Mouse (Mus musculus) embryonic facial prominence, embryonic 12.5 days (tissue): Measurements from ENCODE around the gene Hist1h2bn. TPM values are rescaled to one million over a fixed set of nuclear protein-coding genes. Genes with fewer than 3 reads are reported as not detected.
A peak's percentile ranks its signal among the peaks of the same experiment; 100 is the strongest.
"Not testable (repeated sequence)": the region's sequence is repeated elsewhere in the genome, so short reads cannot be mapped to it uniquely, and the experiment has no call there.

Experiments used
- ATAC-seq: fragments of 200-750 bp; cut with Nextera tagmentation; 2 replicates; pipeline ENCODE4 v1.8.0; 2017; ENCODE audit not compliant: insufficient number of reproducible peaks, insufficient read depth, low FRiP score, low TSS enrichment
- H3K27ac ChIP-seq: fragments of 300-500 bp; sonication (generic); 2 replicates; pipeline ENCODE4 v1.5.1; 2016; ENCODE audit warnings: mild to moderate bottlenecking
- H3K27me3 ChIP-seq: fragments of 300-500 bp; sonication (generic); 2 replicates; pipeline ENCODE4 v1.6.1; 2016; ENCODE audit warnings: mild to moderate bottlenecking, moderate library complexity
- H3K36me3 ChIP-seq: fragments of 300-500 bp; sonication (generic); 2 replicates; pipeline ENCODE4 v1.6.1; 2016; ENCODE audit warnings: mild to moderate bottlenecking
- H3K4me1 ChIP-seq: fragments of 300-500 bp; sonication (generic); 2 replicates; pipeline ENCODE4 v1.6.1; 2016
- H3K4me2 ChIP-seq: fragments of 300-500 bp; sonication (generic); replicated peaks from 2 replicates; pipeline ENCODE4 v1.6.1; 2016; ENCODE audit warnings: mild to moderate bottlenecking, moderate library complexity
- H3K4me3 ChIP-seq: fragments of 300-500 bp; sonication (generic); 2 replicates; pipeline ENCODE4 v1.5.1; 2016; ENCODE audit warnings: mild to moderate bottlenecking
- H3K9ac ChIP-seq: fragments of 300-500 bp; sonication (generic); 2 replicates; pipeline ENCODE4 v1.6.1; 2016; ENCODE audit warnings: mild to moderate bottlenecking, moderate library complexity
- H3K9me3 ChIP-seq: fragments of 300-500 bp; sonication (generic); 2 replicates; pipeline ENCODE4 v1.6.1; 2016; ENCODE audit warnings: mild to moderate bottlenecking, moderate library complexity
- WGBS: fragments of 180-500 bp; shearing (Covaris S2); methylation state at CpG from one replicate; pipeline ENCODE4 v1.1.7; 2016; 5-methylcytosine and 5-hydroxymethylcytosine counted together
- polyA plus RNA-seq: library from polyadenylated mRNA; unstranded; fragments of >200 nt; fragmentation: Nextera tagmentation; extraction: Ambion mirVana; gene quantifications from 2 replicates; pipeline ENCODE4 v1.2.1, GENCODE M21; 2016

Gene Hist1h2bn
- polyA plus RNA-seq, 1 experiment from 2014 or later, result 4.3 TPM

GRCm38 (mm10) chr13:21734010-21734905 is 19.7 kb upstream of the Hist1h2bn start:
- Histone ChIP-seq H3K4me2 (peak overlapping the region; percentile 63), H3K9me3 (no peaks in the 10 kb centered on the region), H3K27ac (peak overlapping the region; percentile 98), H3K27me3 (no peaks in the 10 kb centered on the region), H3K9ac (peak overlapping the region; percentile 59), H3K4me1 (peaks cover 12% of the 10 kb centered on the region), H3K4me3 (peak overlapping the region; percentile 55), H3K36me3 (no peaks in the 10 kb centered on the region)
- peak; percentile 79 for ATAC-seq
- under 1% methylated on average over 21 of the region's 21 CpGs for WGBS

- not testable (repeated sequence) for H3K27me3 ChIP-seq, H3K36me3 ChIP-seq, H3K9me3 ChIP-seq
- H3K27ac ChIP-seq, result peak within 1 kb of the TSS; percentile 98
- WGBS, result under 1% methylated on average over 44 of the region's 56 CpGs
- H3K4me2 ChIP-seq, result peak within 1 kb of the TSS; percentile 63
- peak; percentile 90 for ATAC-seq
- peaks cover 12% of the 10 kb centered on the region for H3K4me1 ChIP-seq
- H3K9ac ChIP-seq, result peak within 1 kb of the TSS; percentile 62
- peak within 1 kb of the TSS; percentile 55 for H3K4me3 ChIP-seq
Observed at GRCm38 (mm10) chr13:21734906-21735767, 18.8 kb upstream of the Hist1h2bn start, which contains the start of gene Hist1h4j. Gene Hist1h4j (plus strand): TSS chr13:21735064.

- Histone ChIP-seq H3K4me2 (no peak overlapping the region), H3K36me3 (no peaks in the 10 kb centered on the region), H3K4me1 (peaks cover 6% of the 10 kb centered on the region; the same call in 1 of the 2 replicates), H3K4me3 (no peak overlapping the region), H3K27ac (no peak overlapping the region), H3K9ac (no peak overlapping the region), H3K27me3 (no peaks in the 10 kb centered on the region), H3K9me3 (no peaks in the 10 kb centered on the region)
- WGBS, result 84% methylated on average over 1 of the region's 1 CpGs
- no peak for ATAC-seq
Observed at GRCm38 (mm10) chr13:21745006-21745405, 8.9 kb upstream of the Hist1h2bn start.

GRCm38 (mm10) chr13:21749387-21750158 is 4.3 kb upstream of the Hist1h2bn start:
- Histone ChIP-seq H3K27ac (peak overlapping the region; percentile 97), H3K9me3 (no peaks in the 10 kb centered on the region), H3K4me2 (peak overlapping the region; percentile 83), H3K4me1 (peaks cover 20% of the 10 kb centered on the region), H3K4me3 (peak overlapping the region; percentile 65), H3K36me3 (no peaks in the 10 kb centered on the region), H3K27me3 (no peaks in the 10 kb centered on the region), H3K9ac (peak overlapping the region; percentile 77)
- WGBS, result 4% methylated on average over 5 of the region's 5 CpGs
- no peak for ATAC-seq

- under 1% methylated on average over 48 of the region's 56 CpGs for WGBS
- H3K36me3 ChIP-seq, H3K27me3 ChIP-seq, H3K9me3 ChIP-seq: not testable (repeated sequence)
- Histone ChIP-seq H3K4me3 (peak within 1 kb of the TSS; percentile 65), H3K9ac (peak within 1 kb of the TSS; percentile 77), H3K27ac (peak within 1 kb of the TSS; percentile 97), H3K4me2 (peak within 1 kb of the TSS; percentile 83), H3K4me1 (peaks cover 20% of the 10 kb centered on the region)
- ATAC-seq, result peak; percentile 91
Observed at GRCm38 (mm10) chr13:21750159-21751017, 3.5 kb upstream of the Hist1h2bn start, which contains the start of gene Hist1h4k. Gene Hist1h4k (minus strand): TSS chr13:21750505.

GRCm38 (mm10) chr13:21751417-21751816 is 2.5 kb upstream of the Hist1h2bn start:
- no peaks in the 10 kb centered on the region for H3K9me3 ChIP-seq
- no peaks in the 10 kb centered on the region for H3K36me3 ChIP-seq
- no peaks in the 10 kb centered on the region for H3K27me3 ChIP-seq
- no peak for ATAC-seq
- H3K27ac ChIP-seq, result peak overlapping the region; percentile 96
- H3K4me3 ChIP-seq, result no peak overlapping the region
- H3K4me2 ChIP-seq, result no peak overlapping the region
- H3K9ac ChIP-seq, result no peak overlapping the region
- peaks cover 20% of the 10 kb centered on the region for H3K4me1 ChIP-seq

GRCm38 (mm10) chr13:21751827-21752226 is 2.1 kb upstream of the Hist1h2bn start:
- no peaks in the 10 kb centered on the region for H3K9me3 ChIP-seq
- no peak overlapping the region; the same call in 1 of the 2 replicates for H3K4me2 ChIP-seq
- WGBS, result 74% methylated on average over 3 of the region's 3 CpGs
- ATAC-seq, result no peak
- H3K9ac ChIP-seq, result no peak overlapping the region
- peak overlapping the region; percentile 96 for H3K27ac ChIP-seq
- H3K36me3 ChIP-seq, result no peaks in the 10 kb centered on the region
- H3K27me3 ChIP-seq, result no peaks in the 10 kb centered on the region
- H3K4me1 ChIP-seq, result peaks cover 20% of the 10 kb centered on the region
- H3K4me3 ChIP-seq, result no peak overlapping the region

- ATAC-seq, result no peak
- Histone ChIP-seq H3K9me3 (no peaks in the 10 kb centered on the region), H3K36me3 (no peaks in the 10 kb centered on the region), H3K9ac (no peak overlapping the region), H3K27me3 (no peaks in the 10 kb centered on the region), H3K4me1 (peaks cover 19% of the 10 kb centered on the region), H3K27ac (peak overlapping the region; percentile 96), H3K4me2 (peak overlapping the region; percentile 69), H3K4me3 (no peak overlapping the region)
- WGBS, result 40% methylated on average over 3 of the region's 3 CpGs
Observed at GRCm38 (mm10) chr13:21752356-21752755, 1.6 kb upstream of the Hist1h2bn start.

- Histone ChIP-seq H3K4me1 (peaks cover 16% of the 10 kb centered on the region), H3K9me3 (no peaks in the 10 kb centered on the region), H3K4me2 (peak overlapping the region; percentile 69), H3K9ac (peak overlapping the region; percentile 49), H3K4me3 (peak overlapping the region; percentile 46), H3K27ac (peak overlapping the region; percentile 96), H3K27me3 (no peaks in the 10 kb centered on the region), H3K36me3 (no peaks in the 10 kb centered on the region)
- ATAC-seq, result no peak
- WGBS, result 3% methylated on average over 10 of the region's 10 CpGs
Observed at GRCm38 (mm10) chr13:21753051-21753523, 836 bp upstream of the Hist1h2bn start.

- not testable (repeated sequence) for H3K36me3 ChIP-seq, ATAC-seq, H3K27me3 ChIP-seq, H3K9me3 ChIP-seq
- Histone ChIP-seq H3K4me3 (peak overlapping the region; percentile 46), H3K27ac (peak overlapping the region; percentile 92), H3K4me1 (peaks cover 14% of the 10 kb centered on the region), H3K4me2 (peak overlapping the region; percentile 69), H3K9ac (peak overlapping the region; percentile 66)
- under 1% methylated on average over 21 of the region's 26 CpGs for WGBS
Observed at GRCm38 (mm10) chr13:21754294-21755001, 525 bp downstream of the Hist1h2bn start.
